Mouse (Mus musculus): ENCODE data around the gene Pik3ap1.

DNA sequence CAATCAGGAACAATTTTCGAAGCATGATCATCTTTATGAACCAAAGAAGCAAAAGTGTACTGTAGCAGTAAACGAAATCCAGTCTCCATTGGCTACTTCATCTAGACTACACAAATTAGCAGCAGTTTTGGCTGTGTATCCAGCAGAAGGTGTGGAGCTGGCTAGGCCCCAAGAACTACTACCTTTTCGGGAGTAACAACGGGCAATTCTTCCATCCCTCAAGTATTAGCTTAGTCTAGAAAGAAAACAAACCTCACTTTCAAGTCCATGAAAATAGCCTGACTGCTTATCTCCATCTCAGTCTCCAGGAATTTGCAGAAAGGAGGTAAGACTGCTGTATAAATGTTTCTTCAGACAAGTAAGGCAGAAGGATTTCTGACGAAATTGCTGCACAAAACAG is 130.3 kb downstream of the Pik3ap1 start:
- TF ChIP-seq CTCF (IDR thresholded peaks at IDR 0.05; ENCODE audit: low read depth) (no peak), EP300 (IDR thresholded peaks at IDR 0.05; ENCODE audit: low read depth) (no peak)
